Mouse (Mus musculus): Measurements from ENCODE around the gene A3galt2. TPM values are rescaled to one million over a fixed set of nuclear protein-coding genes. Genes with fewer than 3 reads are reported as not detected.

Gene A3galt2
- polyA plus RNA-seq, 1 experiment from 2014 or later: not detected

DNA sequence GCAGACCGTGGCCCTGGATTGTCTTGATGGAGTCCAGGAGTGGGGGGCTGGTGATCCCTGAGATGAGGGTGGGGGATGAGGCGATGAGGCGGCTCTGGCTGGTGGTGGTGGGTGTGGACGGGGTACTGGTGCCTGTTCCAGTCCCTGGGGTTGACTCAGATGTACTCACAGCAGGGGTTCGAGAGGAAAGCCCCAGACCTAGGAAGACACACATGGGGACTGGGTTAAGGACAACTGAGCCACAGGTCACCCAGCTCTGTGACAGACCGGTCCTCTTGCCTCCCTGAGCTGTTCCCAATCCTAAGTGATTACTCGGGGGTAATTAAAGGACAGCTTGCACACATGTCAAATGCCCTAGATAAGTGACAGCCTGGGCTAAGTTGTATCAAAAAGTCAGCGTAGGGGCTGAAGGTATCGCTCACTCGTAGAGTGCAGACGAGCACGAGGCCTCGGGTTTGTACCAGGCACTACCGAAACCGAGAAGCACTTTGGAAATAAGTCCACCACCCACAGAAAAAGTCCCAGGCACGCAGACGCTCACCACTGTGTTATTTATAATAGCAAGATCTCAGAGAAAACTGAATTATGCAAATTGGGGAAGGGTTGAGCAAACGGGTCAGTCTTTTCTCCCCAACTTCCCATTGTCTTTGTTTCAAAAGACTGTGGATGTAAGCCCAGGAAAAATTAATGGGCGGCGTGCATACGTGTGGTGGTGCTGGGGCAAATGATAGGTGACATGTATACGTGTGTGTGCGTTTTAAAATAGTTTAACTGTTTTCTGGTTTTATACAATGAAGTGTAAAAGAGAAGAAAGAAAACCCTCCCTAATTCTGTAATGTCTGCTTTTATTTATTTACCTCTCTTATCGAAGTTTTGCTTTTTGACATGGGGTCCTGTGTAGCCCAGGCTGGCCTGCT lies 32.1 kb downstream of the A3galt2 start:
- no peaks in the 10 kb centered on the region for H3K4me1 ChIP-seq (replicated peaks; ENCODE audit: control insufficient read depth, insufficient read depth)
- TF ChIP-seq EP300 (optimal IDR thresholded peaks at IDR 0.05) (no peak), CTCF (IDR thresholded peaks at IDR 0.05; ENCODE audit: low read depth) (no peak)
- no peak overlapping the region for H3K9ac ChIP-seq (ENCODE audit: low read length)
- no peaks in the 10 kb centered on the region for H3K9me3 ChIP-seq (ENCODE audit: control insufficient read depth, low read length)
- no peaks in the 10 kb centered on the region for H3K27me3 ChIP-seq (ENCODE audit: control insufficient read depth, insufficient read depth, low read length)
- no peak overlapping the region for H3K27ac ChIP-seq (replicated peaks)
- H3K36me3 ChIP-seq (ENCODE audit: control insufficient read depth, insufficient read depth, low read length): peaks cover 21% of the 10 kb centered on the region
- no peak overlapping the region for H3K4me2 ChIP-seq (replicated peaks; ENCODE audit: low read depth)
- DNase-seq (ENCODE audit: low spot score) (no peak), ATAC-seq (ENCODE audit: low FRiP score, low TSS enrichment) (no peak)
- H3K4me3 ChIP-seq (ENCODE audit: low read depth, low read length): no peak overlapping the region
- 88% methylated on average over 24 of the region's 24 CpGs for WGBS

DNA sequence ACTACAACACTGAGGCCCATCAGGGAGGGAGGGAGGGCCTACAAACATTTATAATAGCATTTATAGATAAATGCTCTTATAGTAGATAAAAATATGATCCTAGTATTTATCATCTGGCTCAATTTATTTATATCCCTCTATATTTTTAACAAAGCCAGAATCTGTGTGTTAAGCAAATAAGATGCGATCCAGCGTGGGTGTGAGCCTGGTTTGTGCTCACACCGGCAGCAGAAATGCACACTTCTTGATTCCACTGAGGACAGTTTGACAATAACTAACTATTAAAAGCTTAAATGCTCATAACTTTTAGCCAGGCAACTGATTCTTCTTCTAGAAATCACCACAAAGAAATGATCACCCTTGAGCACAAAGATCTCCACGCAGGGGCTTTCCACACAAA lies 32.9 kb downstream of the A3galt2 start:
- Histone ChIP-seq H3K4me1 (replicated peaks; ENCODE audit: control insufficient read depth, insufficient read depth) (no peaks in the 10 kb centered on the region), H3K4me2 (replicated peaks; ENCODE audit: low read depth) (no peak overlapping the region), H3K9ac (ENCODE audit: low read length) (no peak overlapping the region), H3K36me3 (ENCODE audit: control insufficient read depth, insufficient read depth, low read length) (peaks cover 19% of the 10 kb centered on the region), H3K9me3 (ENCODE audit: control insufficient read depth, low read length) (no peaks in the 10 kb centered on the region), H3K27ac (replicated peaks) (no peak overlapping the region), H3K4me3 (ENCODE audit: low read depth, low read length) (no peak overlapping the region), H3K27me3 (ENCODE audit: control insufficient read depth, insufficient read depth, low read length) (no peaks in the 10 kb centered on the region)
- DNase-seq (ENCODE audit: low spot score) (no peak), ATAC-seq (ENCODE audit: low FRiP score, low TSS enrichment) (no peak)
- TF ChIP-seq CTCF (IDR thresholded peaks at IDR 0.05; ENCODE audit: low read depth): no peak
- 85% methylated on average over 4 of the region's 4 CpGs for WGBS

DNA sequence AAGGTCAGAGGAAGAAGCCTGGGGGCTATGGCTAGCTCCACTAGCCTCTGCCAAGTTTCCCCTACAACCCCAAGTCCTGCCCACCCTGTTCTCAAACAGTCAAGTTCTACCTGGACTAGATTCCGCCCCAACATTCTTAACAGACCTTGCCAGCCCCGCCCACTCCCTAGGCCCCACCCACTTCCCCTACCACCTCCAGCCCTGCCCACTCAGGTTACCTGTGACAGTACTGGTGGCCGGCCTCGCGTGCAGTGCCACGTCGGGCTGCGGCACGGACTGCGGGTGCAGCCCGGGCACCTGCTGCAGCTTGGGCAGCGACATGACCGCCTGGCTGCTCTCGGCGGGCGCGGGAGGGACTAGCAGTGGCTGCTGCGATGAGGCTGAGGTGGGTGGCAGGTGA lies 34.5 kb downstream of the A3galt2 start:
- 38% methylated on average over 18 of the region's 18 CpGs for WGBS
- H3K27ac ChIP-seq (replicated peaks): no peak overlapping the region
- peak overlapping the region; percentile 39 for H3K4me2 ChIP-seq (replicated peaks; ENCODE audit: low read depth)
- no peaks in the 10 kb centered on the region for H3K9me3 ChIP-seq (ENCODE audit: control insufficient read depth, low read length)
- peak; percentile 91 for ATAC-seq (ENCODE audit: low FRiP score, low TSS enrichment)
- H3K36me3 ChIP-seq (ENCODE audit: control insufficient read depth, insufficient read depth, low read length): peaks cover 21% of the 10 kb centered on the region
- TF ChIP-seq EP300 (optimal IDR thresholded peaks at IDR 0.05) (no peak), CTCF (IDR thresholded peaks at IDR 0.05; ENCODE audit: low read depth) (no peak)
- H3K27me3 ChIP-seq (ENCODE audit: control insufficient read depth, insufficient read depth, low read length): no peaks in the 10 kb centered on the region
- DNase-seq (ENCODE audit: low spot score): peak; percentile 90
- 0 out of 2 replicates have a peak overlapping the region, but pooled peaks have one; percentile 27 for H3K9ac ChIP-seq (ENCODE audit: low read length)
- H3K4me1 ChIP-seq (replicated peaks; ENCODE audit: control insufficient read depth, insufficient read depth): no peaks in the 10 kb centered on the region
- H3K4me3 ChIP-seq (ENCODE audit: low read depth, low read length): 0 out of 2 replicates have a peak overlapping the region, but pooled peaks have one; percentile 19

DNA sequence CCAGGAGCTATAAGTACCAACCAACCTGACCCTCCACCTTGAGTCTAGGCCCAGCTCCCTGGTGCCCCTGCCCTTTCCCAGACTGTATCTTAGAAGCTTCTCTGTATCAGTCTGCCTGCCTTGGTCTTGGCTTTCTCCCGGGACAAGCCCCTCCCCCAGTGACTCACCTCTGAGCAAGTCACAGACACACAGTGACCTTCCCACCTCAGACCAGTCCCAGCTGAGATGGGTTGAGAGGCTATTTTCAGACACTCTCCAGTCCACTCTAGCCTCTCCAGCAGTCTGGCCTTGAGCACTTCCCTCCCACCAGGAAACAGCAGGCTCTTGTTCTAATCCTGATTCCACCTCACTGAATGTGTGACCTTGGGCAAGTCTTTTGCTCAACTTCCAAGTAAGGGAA lies 38.5 kb downstream of the A3galt2 start:
- Histone ChIP-seq H3K27ac (replicated peaks) (no peak overlapping the region), H3K4me3 (ENCODE audit: low read depth, low read length) (no peak overlapping the region), H3K36me3 (ENCODE audit: control insufficient read depth, insufficient read depth, low read length) (0 out of 2 replicates have a peak, but pooled peaks cover 2% of the 10 kb centered on the region), H3K27me3 (ENCODE audit: control insufficient read depth, insufficient read depth, low read length) (no peaks in the 10 kb centered on the region), H3K4me2 (replicated peaks; ENCODE audit: low read depth) (no peak overlapping the region), H3K4me1 (replicated peaks; ENCODE audit: control insufficient read depth, insufficient read depth) (no peaks in the 10 kb centered on the region), H3K9me3 (ENCODE audit: control insufficient read depth, low read length) (no peaks in the 10 kb centered on the region), H3K9ac (ENCODE audit: low read length) (no peak overlapping the region)
- ATAC-seq (ENCODE audit: low FRiP score, low TSS enrichment): no peak
- DNase-seq (ENCODE audit: low spot score): peak; percentile 40
- 5% methylated on average over 1 of the region's 1 CpGs for WGBS
- no peak for TF ChIP-seq EP300 (optimal IDR thresholded peaks at IDR 0.05)
- no peak for TF ChIP-seq CTCF (IDR thresholded peaks at IDR 0.05; ENCODE audit: low read depth)

DNA sequence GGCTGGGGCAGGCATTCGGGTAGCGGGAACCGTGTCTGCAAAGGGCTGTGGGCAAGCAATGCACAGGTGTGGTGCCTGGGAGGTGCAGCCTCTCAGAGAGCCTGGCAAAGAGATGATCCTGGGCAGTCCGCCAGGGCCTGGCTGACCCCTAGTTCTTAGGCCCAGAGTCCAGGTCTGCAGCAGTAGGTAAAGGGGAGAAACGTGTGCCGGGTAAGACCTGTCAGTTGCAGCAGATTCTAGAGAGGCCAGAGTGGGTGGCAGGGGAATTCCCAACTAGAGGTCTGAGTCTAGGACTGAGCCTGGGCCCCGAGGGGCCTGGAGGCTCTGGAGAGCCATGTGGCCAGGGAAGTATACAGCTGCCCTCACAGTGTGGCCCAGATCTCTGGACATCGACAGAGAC lies 39.0 kb downstream of the A3galt2 start:
- Histone ChIP-seq H3K4me3 (ENCODE audit: low read depth, low read length) (no peak overlapping the region), H3K9me3 (ENCODE audit: control insufficient read depth, low read length) (no peaks in the 10 kb centered on the region), H3K9ac (ENCODE audit: low read length) (no peak overlapping the region), H3K4me1 (replicated peaks; ENCODE audit: control insufficient read depth, insufficient read depth) (no peaks in the 10 kb centered on the region), H3K27me3 (ENCODE audit: control insufficient read depth, insufficient read depth, low read length) (no peaks in the 10 kb centered on the region), H3K27ac (replicated peaks) (no peak overlapping the region), H3K4me2 (replicated peaks; ENCODE audit: low read depth) (no peak overlapping the region), H3K36me3 (ENCODE audit: control insufficient read depth, insufficient read depth, low read length) (0 out of 2 replicates have a peak, but pooled peaks cover 2% of the 10 kb centered on the region)
- WGBS: 80% methylated on average over 8 of the region's 8 CpGs
- DNase-seq (ENCODE audit: low spot score) (no peak), ATAC-seq (ENCODE audit: low FRiP score, low TSS enrichment) (no peak)
- TF ChIP-seq EP300 (optimal IDR thresholded peaks at IDR 0.05) (no peak), CTCF (IDR thresholded peaks at IDR 0.05; ENCODE audit: low read depth) (no peak)

DNA sequence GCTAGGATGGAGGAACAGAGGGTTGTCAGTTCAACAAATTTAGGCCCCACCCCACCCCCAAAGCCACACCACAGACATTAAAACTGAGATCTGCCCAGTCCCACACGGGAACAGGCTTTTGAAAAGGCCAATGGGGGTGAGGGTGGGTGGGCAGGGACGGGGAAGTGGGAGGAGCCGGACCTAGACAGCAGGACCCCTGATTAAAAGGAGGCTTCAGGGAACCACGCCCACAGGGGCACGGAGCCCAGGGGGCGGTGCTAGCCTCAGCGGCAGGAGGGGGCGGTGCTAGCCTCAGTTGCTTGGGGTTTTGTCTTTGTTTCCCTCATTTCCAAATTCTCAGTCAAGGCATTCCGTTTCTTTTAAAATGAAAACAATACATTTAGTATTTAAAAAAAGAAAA lies 40.4 kb downstream of the A3galt2 start:
- WGBS: 20% methylated on average over 9 of the region's 9 CpGs
- ATAC-seq (ENCODE audit: low FRiP score, low TSS enrichment) (no peak; the same call in 1 of the 2 replicates), DNase-seq (ENCODE audit: low spot score) (peak; percentile 36)
- no peak overlapping the region for H3K9ac ChIP-seq (ENCODE audit: low read length)
- no peak overlapping the region for H3K4me3 ChIP-seq (ENCODE audit: low read depth, low read length)
- TF ChIP-seq EP300 (optimal IDR thresholded peaks at IDR 0.05) (no peak), CTCF (IDR thresholded peaks at IDR 0.05; ENCODE audit: low read depth) (no peak)
- H3K4me1 ChIP-seq (replicated peaks; ENCODE audit: control insufficient read depth, insufficient read depth): no peaks in the 10 kb centered on the region
- H3K4me2 ChIP-seq (replicated peaks; ENCODE audit: low read depth): no peak overlapping the region; the same call in 1 of the 2 replicates
- no peaks in the 10 kb centered on the region for H3K9me3 ChIP-seq (ENCODE audit: control insufficient read depth, low read length)
- H3K36me3 ChIP-seq (ENCODE audit: control insufficient read depth, insufficient read depth, low read length): 0 out of 2 replicates have a peak, but pooled peaks cover 2% of the 10 kb centered on the region
- H3K27me3 ChIP-seq (ENCODE audit: control insufficient read depth, insufficient read depth, low read length): no peaks in the 10 kb centered on the region
- H3K27ac ChIP-seq (replicated peaks): no peak overlapping the region
